Mouse (Mus musculus): Measurements from ENCODE around the gene Mfng. TPM values are rescaled to one million over a fixed set of nuclear protein-coding genes. Genes with fewer than 3 reads are reported as not detected.

Gene Mfng
- 19.7 and 20.1 TPM in 2 replicates for polyA plus RNA-seq (2015; fragmentation: Nextera tagmentation; extraction: Ambion mirVana)

DNA sequence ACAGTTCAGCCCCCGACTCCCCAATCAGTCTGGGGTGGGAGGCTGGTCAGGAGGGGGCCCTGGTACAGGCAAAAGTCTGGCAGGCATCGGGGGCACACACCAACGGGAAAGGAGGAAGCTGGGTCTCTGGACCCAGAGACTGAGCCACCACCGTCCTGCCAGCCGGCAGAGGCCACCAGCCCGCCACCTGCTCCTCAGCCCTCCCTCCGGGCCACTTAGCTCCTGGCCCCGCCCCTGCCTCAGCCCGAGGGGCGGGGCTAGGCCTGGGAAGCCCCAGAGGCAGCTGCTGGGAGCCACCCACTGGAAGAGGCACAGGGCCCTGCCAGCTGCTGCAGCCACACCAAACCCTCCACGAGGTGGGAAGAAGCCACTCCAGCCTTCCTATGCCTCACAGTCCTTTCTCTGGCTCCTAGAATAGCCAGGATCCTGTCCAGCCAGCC, at the start of gene Mfng:
Mfng (minus strand) TSS at position 186 of the 440 bp plus-strand sequence.
- H3K4me3 ChIP-seq (ENCODE audit: low read length) = peak within 1 kb of the TSS; percentile 13
- H3K9me3 ChIP-seq (ENCODE audit: control insufficient read depth, low read length) = no peaks in the 10 kb centered on the region
- WGBS = 2% methylated on average over 11 of the region's 11 CpGs
- no peaks in the 10 kb centered on the region for H3K36me3 ChIP-seq (ENCODE audit: control insufficient read depth, insufficient read depth, low read length)
- H3K27me3 ChIP-seq (replicated peaks; ENCODE audit: control insufficient read depth, insufficient read depth, low read length) = no peaks in the 10 kb centered on the region
- peak within 1 kb of the TSS; percentile 8 for H3K9ac ChIP-seq (ENCODE audit: low read depth, low read length)
- ATAC-seq = peak; percentile 57
- peak within 1 kb of the TSS; percentile 42 for H3K27ac ChIP-seq (ENCODE audit: low read depth, low read length)
- peaks cover 14% of the 10 kb centered on the region for H3K4me1 ChIP-seq (ENCODE audit: control insufficient read depth, insufficient read depth, low read depth, low read length)
- H3K4me2 ChIP-seq (ENCODE audit: low read length) = peak within 1 kb of the TSS; percentile 32

DNA sequence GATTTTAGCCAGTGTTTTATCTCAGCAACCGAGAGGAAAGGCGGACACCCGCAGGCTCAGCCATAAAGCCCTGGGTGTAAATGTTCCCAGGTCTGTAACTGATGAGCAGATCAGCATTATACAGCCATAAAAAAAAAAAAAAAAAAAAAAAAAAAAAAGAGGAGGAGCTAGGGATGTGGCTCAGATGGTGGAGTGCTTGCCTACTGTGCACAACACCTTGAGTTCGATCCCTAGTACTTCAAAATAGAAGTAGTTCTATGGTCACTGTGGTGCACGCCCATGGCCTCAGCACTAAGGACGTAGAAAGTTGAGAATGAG, 42.8 kb upstream of the Mfng start:
- Histone ChIP-seq H3K27me3 (replicated peaks; ENCODE audit: control insufficient read depth, insufficient read depth, low read length) (no peaks in the 10 kb centered on the region), H3K36me3 (ENCODE audit: control insufficient read depth, insufficient read depth, low read length) (no peaks in the 10 kb centered on the region), H3K9ac (ENCODE audit: low read depth, low read length) (no peak overlapping the region), H3K27ac (ENCODE audit: low read depth, low read length) (no peak overlapping the region), H3K4me3 (ENCODE audit: low read length) (no peak overlapping the region), H3K4me1 (ENCODE audit: control insufficient read depth, insufficient read depth, low read depth, low read length) (no peaks in the 10 kb centered on the region), H3K9me3 (ENCODE audit: control insufficient read depth, low read length) (no peaks in the 10 kb centered on the region), H3K4me2 (ENCODE audit: low read length) (no peak overlapping the region)
- ATAC-seq = no peak
- 76% methylated on average over 6 of the region's 6 CpGs for WGBS

DNA sequence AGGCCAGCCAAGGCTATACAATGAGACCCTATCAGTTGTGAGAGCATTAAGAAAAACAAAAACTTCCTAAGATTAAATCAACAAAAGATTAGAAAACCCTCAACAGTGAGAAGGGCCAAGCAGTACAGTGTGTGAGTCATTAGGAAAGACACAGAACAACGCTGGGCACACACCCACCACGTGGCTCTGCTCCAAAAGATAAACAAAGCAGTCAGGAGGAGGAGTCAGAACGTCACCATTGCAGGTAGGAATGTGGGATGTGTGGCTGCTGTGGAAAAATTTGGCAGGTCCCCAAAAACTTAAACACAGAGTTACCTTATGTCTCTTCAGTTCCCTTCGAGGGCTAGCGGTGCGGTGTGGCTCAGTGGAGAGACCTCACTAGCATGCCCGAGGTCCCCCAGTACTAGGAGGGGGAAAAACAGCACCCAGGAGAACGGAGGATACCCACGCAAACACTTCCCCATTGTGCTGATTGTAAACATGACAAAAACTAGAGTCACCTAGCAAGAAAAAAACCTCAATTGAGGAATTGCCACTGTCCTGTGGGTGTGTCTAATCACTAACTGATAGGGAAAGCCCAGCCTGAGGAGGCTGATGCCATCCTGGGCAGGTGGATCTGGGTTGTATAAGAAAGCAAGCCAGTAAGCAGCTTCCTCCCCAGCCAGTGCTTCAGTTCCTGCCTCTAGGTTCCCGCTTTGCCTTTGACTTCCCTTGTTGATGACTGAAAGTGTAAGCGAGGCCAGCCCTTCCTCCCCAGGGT, 42.2 kb upstream of the Mfng start:
- 66% methylated on average over 11 of the region's 11 CpGs for WGBS
- no peak for ATAC-seq
- Histone ChIP-seq H3K4me1 (ENCODE audit: control insufficient read depth, insufficient read depth, low read depth, low read length) (no peaks in the 10 kb centered on the region), H3K4me3 (ENCODE audit: low read length) (no peak overlapping the region), H3K36me3 (ENCODE audit: control insufficient read depth, insufficient read depth, low read length) (no peaks in the 10 kb centered on the region), H3K9me3 (ENCODE audit: control insufficient read depth, low read length) (no peaks in the 10 kb centered on the region), H3K4me2 (ENCODE audit: low read length) (no peak overlapping the region), H3K27ac (ENCODE audit: low read depth, low read length) (no peak overlapping the region), H3K9ac (ENCODE audit: low read depth, low read length) (no peak overlapping the region), H3K27me3 (replicated peaks; ENCODE audit: control insufficient read depth, insufficient read depth, low read length) (no peaks in the 10 kb centered on the region)

DNA sequence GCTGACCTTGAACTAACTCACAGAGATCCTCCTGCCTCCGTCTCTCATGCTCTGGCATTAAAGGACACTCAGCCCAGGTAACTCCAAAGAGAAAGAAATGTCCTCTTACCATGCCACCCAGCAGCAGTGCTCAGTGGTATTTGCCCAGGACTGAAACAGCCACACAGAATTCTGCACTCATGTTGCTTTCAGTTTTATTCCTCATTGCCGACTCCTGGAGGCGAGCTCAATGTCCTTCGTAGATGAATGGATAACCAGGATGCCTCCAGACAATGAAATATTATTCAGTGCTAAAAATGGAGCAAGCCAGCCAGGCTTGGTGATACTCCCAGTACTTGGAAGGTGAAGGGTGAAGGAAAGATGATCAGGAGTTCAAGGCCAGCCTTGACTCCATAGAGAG, 40.3 kb upstream of the Mfng start:
- H3K4me2 ChIP-seq (ENCODE audit: low read length) = no peak overlapping the region
- H3K9ac ChIP-seq (ENCODE audit: low read depth, low read length) = no peak overlapping the region
- H3K9me3 ChIP-seq (ENCODE audit: control insufficient read depth, low read length) = no peaks in the 10 kb centered on the region
- H3K27me3 ChIP-seq (replicated peaks; ENCODE audit: control insufficient read depth, insufficient read depth, low read length) = no peaks in the 10 kb centered on the region
- H3K27ac ChIP-seq (ENCODE audit: low read depth, low read length) = no peak overlapping the region
- H3K36me3 ChIP-seq (ENCODE audit: control insufficient read depth, insufficient read depth, low read length) = no peaks in the 10 kb centered on the region
- 84% methylated on average over 4 of the region's 4 CpGs for WGBS
- no peaks in the 10 kb centered on the region for H3K4me1 ChIP-seq (ENCODE audit: control insufficient read depth, insufficient read depth, low read depth, low read length)
- no peak for ATAC-seq
- no peak overlapping the region for H3K4me3 ChIP-seq (ENCODE audit: low read length)

DNA sequence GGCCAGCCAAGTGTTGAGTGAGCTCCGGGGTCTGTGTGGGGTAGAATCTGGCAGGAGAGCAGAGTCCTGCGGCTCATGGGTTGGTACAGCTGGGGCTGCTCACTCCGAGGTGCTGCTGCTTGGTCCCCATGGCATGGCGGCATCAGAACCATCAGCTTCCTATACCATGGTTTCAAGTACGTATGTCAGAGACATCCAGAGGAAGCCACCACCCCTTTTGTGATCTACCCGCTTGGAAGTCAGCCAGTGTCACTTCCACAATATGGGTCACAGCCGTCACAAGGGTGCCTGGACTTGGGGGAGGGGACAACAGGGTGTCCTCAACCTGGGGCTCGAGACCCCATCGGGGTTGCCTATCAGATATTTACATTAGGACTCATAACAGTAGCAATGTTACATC, 36.9 kb upstream of the Mfng start:
- Histone ChIP-seq H3K4me1 (ENCODE audit: control insufficient read depth, insufficient read depth, low read depth, low read length) (no peaks in the 10 kb centered on the region), H3K27ac (ENCODE audit: low read depth, low read length) (no peak overlapping the region), H3K4me2 (ENCODE audit: low read length) (no peak overlapping the region), H3K9ac (ENCODE audit: low read depth, low read length) (no peak overlapping the region), H3K4me3 (ENCODE audit: low read length) (no peak overlapping the region), H3K36me3 (ENCODE audit: control insufficient read depth, insufficient read depth, low read length) (no peaks in the 10 kb centered on the region), H3K27me3 (replicated peaks; ENCODE audit: control insufficient read depth, insufficient read depth, low read length) (no peaks in the 10 kb centered on the region; the same call in 1 of the 2 replicates), H3K9me3 (ENCODE audit: control insufficient read depth, low read length) (no peaks in the 10 kb centered on the region)
- no peak for ATAC-seq
- 71% methylated on average over 9 of the region's 9 CpGs for WGBS

DNA sequence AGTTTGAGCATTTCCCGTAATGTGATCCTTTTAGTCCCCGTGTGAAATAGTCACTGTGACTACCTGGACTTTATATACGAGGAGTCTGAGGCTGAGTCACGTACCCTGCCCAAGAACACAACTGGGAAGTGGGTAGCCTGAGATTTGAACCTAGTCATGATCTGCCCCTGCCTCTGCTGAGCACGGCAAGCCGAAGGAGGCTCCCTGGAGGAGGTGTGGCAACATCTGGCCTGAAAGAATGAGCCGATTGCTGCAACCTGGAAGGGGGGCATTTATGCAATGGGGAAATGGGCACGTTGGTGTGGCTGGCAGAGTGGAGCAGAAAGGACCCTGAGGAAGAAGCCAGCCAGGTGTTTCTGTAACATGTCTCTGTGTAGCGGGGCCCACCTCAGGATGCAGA, 36.5 kb upstream of the Mfng start:
- ATAC-seq = no peak
- no peak overlapping the region for H3K27ac ChIP-seq (ENCODE audit: low read depth, low read length)
- 65% methylated on average over 9 of the region's 9 CpGs for WGBS
- no peaks in the 10 kb centered on the region for H3K36me3 ChIP-seq (ENCODE audit: control insufficient read depth, insufficient read depth, low read length)
- H3K9ac ChIP-seq (ENCODE audit: low read depth, low read length) = no peak overlapping the region
- H3K9me3 ChIP-seq (ENCODE audit: control insufficient read depth, low read length) = no peaks in the 10 kb centered on the region
- H3K4me1 ChIP-seq (ENCODE audit: control insufficient read depth, insufficient read depth, low read depth, low read length) = no peaks in the 10 kb centered on the region
- no peak overlapping the region for H3K4me3 ChIP-seq (ENCODE audit: low read length)
- H3K4me2 ChIP-seq (ENCODE audit: low read length) = no peak overlapping the region
- no peaks in the 10 kb centered on the region; the same call in 1 of the 2 replicates for H3K27me3 ChIP-seq (replicated peaks; ENCODE audit: control insufficient read depth, insufficient read depth, low read length)

DNA sequence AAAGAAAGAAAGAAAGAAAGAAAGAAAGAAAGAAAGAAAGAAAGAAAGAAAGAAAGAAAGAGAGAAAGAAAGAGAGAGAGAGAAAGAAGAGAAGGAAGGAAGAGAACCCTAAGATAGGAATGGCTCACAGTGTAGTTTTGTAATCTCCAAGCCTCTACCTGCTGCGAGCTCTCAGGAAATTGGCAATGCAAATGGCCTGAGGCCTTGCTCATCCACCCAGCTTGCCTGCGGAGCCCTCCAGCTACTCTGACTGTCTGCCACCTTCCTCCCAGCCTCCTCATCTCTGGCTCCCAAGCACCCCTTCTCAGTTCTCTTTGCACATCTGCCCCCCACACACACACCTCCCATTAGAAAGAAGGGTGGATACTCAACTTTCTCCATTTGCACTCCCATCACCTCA, 35.7 kb upstream of the Mfng start:
- WGBS = 88% methylated on average over 2 of the region's 2 CpGs
- H3K4me1 ChIP-seq (ENCODE audit: control insufficient read depth, insufficient read depth, low read depth, low read length) = no peaks in the 10 kb centered on the region
- H3K4me2 ChIP-seq (ENCODE audit: low read length) = no peak overlapping the region
- H3K9me3 ChIP-seq (ENCODE audit: control insufficient read depth, low read length) = no peaks in the 10 kb centered on the region
- no peaks in the 10 kb centered on the region for H3K36me3 ChIP-seq (ENCODE audit: control insufficient read depth, insufficient read depth, low read length)
- no peak overlapping the region for H3K9ac ChIP-seq (ENCODE audit: low read depth, low read length)
- H3K4me3 ChIP-seq (ENCODE audit: low read length) = no peak overlapping the region
- no peaks in the 10 kb centered on the region; the same call in 1 of the 2 replicates for H3K27me3 ChIP-seq (replicated peaks; ENCODE audit: control insufficient read depth, insufficient read depth, low read length)
- ATAC-seq = no peak
- H3K27ac ChIP-seq (ENCODE audit: low read depth, low read length) = no peak overlapping the region

DNA sequence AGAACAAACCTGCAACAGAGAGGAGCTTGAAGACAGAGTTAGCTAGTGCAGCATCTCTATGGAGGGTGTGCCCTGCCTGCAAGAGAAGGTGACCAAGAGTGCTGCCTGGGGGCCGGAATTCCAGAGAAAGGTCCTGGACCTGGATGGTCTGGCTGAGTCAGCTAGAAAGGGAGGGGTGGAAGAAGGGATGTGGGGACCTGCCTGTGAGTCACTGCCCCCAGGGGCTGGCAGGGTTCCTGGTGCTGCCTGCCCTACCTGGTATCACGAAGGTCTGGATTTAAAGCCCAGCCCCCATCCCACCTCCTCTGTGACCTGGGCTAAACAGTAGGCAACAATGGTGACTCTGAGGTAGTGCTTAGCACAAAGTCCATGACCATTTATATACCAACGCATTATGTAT, 33.9 kb upstream of the Mfng start:
- WGBS = 75% methylated on average over 3 of the region's 3 CpGs
- peaks cover 10% of the 10 kb centered on the region for H3K4me1 ChIP-seq (ENCODE audit: control insufficient read depth, insufficient read depth, low read depth, low read length)
- H3K27ac ChIP-seq (ENCODE audit: low read depth, low read length) = no peak overlapping the region
- no peaks in the 10 kb centered on the region for H3K9me3 ChIP-seq (ENCODE audit: control insufficient read depth, low read length)
- H3K4me2 ChIP-seq (ENCODE audit: low read length) = no peak overlapping the region
- H3K27me3 ChIP-seq (replicated peaks; ENCODE audit: control insufficient read depth, insufficient read depth, low read length) = peaks cover 4% of the 10 kb centered on the region
- no peaks in the 10 kb centered on the region for H3K36me3 ChIP-seq (ENCODE audit: control insufficient read depth, insufficient read depth, low read length)
- H3K9ac ChIP-seq (ENCODE audit: low read depth, low read length) = no peak overlapping the region
- no peak overlapping the region for H3K4me3 ChIP-seq (ENCODE audit: low read length)
- ATAC-seq = no peak

DNA sequence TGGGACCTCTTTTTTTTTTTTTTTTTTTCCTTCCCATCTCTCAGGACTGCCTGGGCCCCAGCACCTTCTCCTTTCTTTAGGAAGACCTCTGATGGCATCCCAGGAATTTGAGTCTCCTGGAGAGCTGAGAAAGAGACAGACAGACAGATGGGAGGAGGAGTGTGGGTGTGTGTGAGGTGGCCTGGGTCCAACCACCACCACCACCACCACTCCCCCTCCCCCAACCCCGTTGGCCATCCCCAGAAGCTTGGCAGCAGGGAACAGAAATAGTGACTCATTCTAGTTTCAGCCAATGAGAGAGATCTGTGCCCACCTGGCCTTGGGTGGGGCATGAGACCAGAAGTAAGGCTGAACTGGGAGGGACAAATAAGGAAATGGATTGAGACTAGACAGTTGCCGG, 33.3 kb upstream of the Mfng start:
- no peak overlapping the region for H3K27ac ChIP-seq (ENCODE audit: low read depth, low read length)
- no peaks in the 10 kb centered on the region for H3K9me3 ChIP-seq (ENCODE audit: control insufficient read depth, low read length)
- no peak overlapping the region for H3K4me3 ChIP-seq (ENCODE audit: low read length)
- H3K27me3 ChIP-seq (replicated peaks; ENCODE audit: control insufficient read depth, insufficient read depth, low read length) = peaks cover 5% of the 10 kb centered on the region
- H3K4me1 ChIP-seq (ENCODE audit: control insufficient read depth, insufficient read depth, low read depth, low read length) = peaks cover 13% of the 10 kb centered on the region
- ATAC-seq = no peak
- no peak overlapping the region for H3K9ac ChIP-seq (ENCODE audit: low read depth, low read length)
- H3K4me2 ChIP-seq (ENCODE audit: low read length) = no peak overlapping the region
- no peaks in the 10 kb centered on the region for H3K36me3 ChIP-seq (ENCODE audit: control insufficient read depth, insufficient read depth, low read length)
- 35% methylated on average over 2 of the region's 2 CpGs for WGBS

All from hindbrain, embryonic 16.5 days (tissue).